Mouse (Mus musculus) bone marrow macrophage, adult 2 months (primary cell): ENCODE results near the gene Lrrk2.

ENCODE experiments used
- CTCF ChIP-seq: IDR thresholded peaks from 2 replicates; pipeline ENCODE4 v1.5.1; 2012; ENCODE audit warnings: low read depth, mild to moderate bottlenecking, low read length, moderate library complexity
- POLR2A ChIP-seq: IDR thresholded peaks from 2 replicates; pipeline ENCODE4 v1.6.1; 2012; ENCODE audit warnings: mild to moderate bottlenecking, low read depth, low read length, borderline replicate concordance

DNA sequence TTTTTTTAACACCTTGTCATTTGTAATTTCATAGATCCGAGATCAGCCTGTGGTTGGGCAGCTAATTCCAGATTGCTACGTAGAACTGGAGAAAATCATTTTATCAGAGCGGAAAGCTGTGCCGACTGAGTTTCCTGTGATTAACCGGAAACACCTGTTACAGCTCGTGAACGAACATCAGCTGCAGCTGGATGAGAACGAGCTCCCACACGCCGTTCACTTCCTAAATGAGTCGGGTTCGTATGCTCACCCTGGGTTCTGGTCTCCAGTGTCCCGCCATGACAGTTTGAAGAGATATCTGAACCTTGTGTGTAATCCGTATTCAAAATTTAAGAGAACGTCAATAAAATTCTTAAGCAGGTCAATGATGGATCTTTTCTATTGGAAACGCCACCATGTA, 82.8 kb downstream of the Lrrk2 start:
- TF ChIP-seq CTCF, result no peak
- no peak for TF ChIP-seq POLR2A
